Mouse (Mus musculus) Patski (cell line): ENCODE results near the gene Rxrg. TPM values are rescaled to one million over a fixed set of nuclear protein-coding genes. Genes with fewer than 3 reads are reported as not detected.

Experiments
- ATAC-seq: fragments of 100-300 bp; one replicate; pipeline ENCODE4 v1.8.0; 2021
- CTCF ChIA-PET: fragments of 350-600 bp; sonication (Branson Sonifier 250); formaldehyde crosslinking; loops from one replicate; lab custom pipeline; 2022; ENCODE audit warnings: inconsistent platforms; lab: Charles Lee
- POLR2A ChIA-PET: fragments of 350-600 bp; sonication (Branson Sonifier 250); formaldehyde crosslinking; loops from one replicate; lab custom pipeline; 2022; ENCODE audit warnings: antibody characterized with exemption, inconsistent platforms; lab: Charles Lee
- DNase-seq: peaks from one replicate; pipeline ENCODE4 v3.0.0-alpha.2; 2011; ENCODE audit warnings: low read depth, low spot score
- H3K27me3 ChIP-seq: fragments of 371-371 bp; one replicate; pipeline ENCODE4 v1.5.1; 2021
- CTCF ChIP-seq: fragments of 100-300 bp; IDR thresholded peaks from one replicate; pipeline ENCODE4 v1.5.1; 2021
- in situ Hi-C: fragments of 300-500 bp; cut with MboI; formaldehyde crosslinking; loops from 3 replicates; pipeline ENCODE4 v1.11.1; 2018; ENCODE audit warnings: low pct_unique_long_range_greater_than_20kb, mixed read lengths
- polyA plus RNA-seq: library from polyadenylated mRNA; unstranded; gene quantifications from one replicate; pipeline ENCODE4 v1.2.3, GENCODE M21; 2021

Gene Rxrg
- polyA plus RNA-seq, 1 experiment from 2014 or later, result not detected

DNA sequence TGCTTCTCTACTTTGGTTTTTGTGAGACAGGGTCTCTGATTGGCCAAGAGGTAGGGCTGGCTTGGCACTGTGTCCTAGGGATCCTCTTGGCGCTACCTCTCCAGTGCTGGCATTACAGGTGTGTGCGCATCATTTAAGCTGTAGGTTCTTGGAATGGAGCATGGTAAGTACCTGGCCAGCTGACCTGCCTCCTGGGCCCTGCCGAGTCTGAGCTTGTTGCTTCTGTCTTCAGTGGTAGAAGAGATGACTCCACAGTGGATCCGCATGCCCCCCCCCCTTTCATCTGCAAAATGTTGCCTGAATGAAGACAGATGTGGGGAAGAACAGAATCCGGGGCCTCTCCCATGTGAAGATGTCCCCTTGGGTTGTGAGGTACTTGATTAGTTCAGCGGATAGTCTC is 80.9 kb downstream of the Rxrg start:
- peaks cover 13% of the 10 kb centered on the region for H3K27me3 ChIP-seq
- TF ChIP-seq CTCF, result no peak
- in situ Hi-C loops, result no loop called here
- ChIA-PET POLR2A (no interaction called here), CTCF (no interaction called here)
- DNase-seq (no peak), ATAC-seq (no peak)

GRCm38 (mm10) chr1:167688001-167688346 is 89.8 kb downstream of the Rxrg start:
- POLR2A ChIA-PET, result no interaction called here
- peaks cover 50% of the 10 kb centered on the region for H3K27me3 ChIP-seq
- in situ Hi-C loops, result no loop called here
- DNase-seq, result no peak
- CTCF ChIA-PET, result no interaction called here
- TF ChIP-seq CTCF, result no peak
- no peak for ATAC-seq

- peaks cover 50% of the 10 kb centered on the region for H3K27me3 ChIP-seq
- in situ Hi-C loops, result no loop called here
- no peak for DNase-seq
- peak; percentile 56 for ATAC-seq
- ChIA-PET CTCF (no interaction called here), POLR2A (no interaction called here)
- TF ChIP-seq CTCF, result no peak
Measured at GRCm38 (mm10) chr1:167688347-167689231, 90.4 kb downstream of the Rxrg start.

DNA sequence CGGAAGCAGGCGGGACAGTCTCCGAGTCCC is 90.9 kb downstream of the Rxrg start, which contains the start of gene Lmx1a:
Gene Lmx1a (plus strand): TSS at position 6 of the 30 bp plus-strand sequence.
- ATAC-seq, result no peak
- DNase-seq, result no peak

More for the DNA sequence above, 90.9 kb downstream of the Rxrg start, which contains the start of gene Lmx1a:
- peaks cover 54% of the 10 kb centered on the region for H3K27me3 ChIP-seq
- in situ Hi-C loops, result no loop called here
- ChIA-PET CTCF (no interaction called here), POLR2A (no interaction called here)
- TF ChIP-seq CTCF, result no peak

Other genes with a start within 250 kb of the Rxrg start
- gene Aldh9a1, start 248.4 kb upstream of the Rxrg start, polyA plus RNA-seq, result 61.1 TPM
- gene Mgst3, start 204.5 kb upstream of the Rxrg start, polyA plus RNA-seq, result 54.7 TPM
- gene Lrrc52, start 131.6 kb upstream of the Rxrg start, polyA plus RNA-seq, result not detected
- 0.06 TPM for gene Lmx1a, start 90.9 kb downstream of the Rxrg start, polyA plus RNA-seq